Mouse (Mus musculus): ENCODE results near the gene Aoc2. TPM values are rescaled to one million over a fixed set of nuclear protein-coding genes. Genes with fewer than 3 reads are reported as not detected.
A peak's percentile ranks its signal among the peaks of the same experiment; 100 is the strongest.
"Not testable (repeated sequence)": the region's sequence is repeated elsewhere in the genome, so short reads cannot be mapped to it uniquely, and the experiment has no call there.

Gene Aoc2
- total RNA-seq, 4 experiments from 2014 or later: 1.4 to 1.9 (median 1.7) TPM

DNA sequence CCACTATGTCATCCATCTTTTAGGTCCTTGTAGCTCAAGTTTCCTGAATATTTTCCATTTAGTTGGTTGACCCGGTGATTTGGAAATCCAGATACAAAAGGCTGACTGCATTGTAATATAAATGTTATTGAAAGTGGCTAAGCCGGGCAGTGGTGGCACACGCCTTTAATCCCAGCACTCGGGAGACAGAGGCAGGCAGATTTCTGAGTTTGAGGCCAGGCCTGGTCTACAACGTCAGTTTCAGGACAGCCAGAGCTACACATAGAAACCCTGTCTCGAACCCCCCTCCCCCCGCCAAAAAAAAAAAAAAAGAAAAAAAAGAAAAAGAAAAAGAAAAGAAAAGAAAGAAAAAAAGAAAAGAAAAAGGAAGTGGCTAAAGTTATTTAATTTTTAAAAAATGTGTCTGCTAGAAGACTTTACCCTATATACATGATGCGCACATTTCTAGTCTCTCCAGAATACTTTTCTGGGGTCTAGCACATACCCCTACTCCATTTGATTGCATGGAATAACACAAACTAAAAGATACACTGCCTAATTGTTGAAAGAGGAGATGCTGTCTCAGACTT lies 9.7 kb upstream of the Aoc2 start:
- DNase-seq (ENCODE audit: low spot score): no peak

DNA sequence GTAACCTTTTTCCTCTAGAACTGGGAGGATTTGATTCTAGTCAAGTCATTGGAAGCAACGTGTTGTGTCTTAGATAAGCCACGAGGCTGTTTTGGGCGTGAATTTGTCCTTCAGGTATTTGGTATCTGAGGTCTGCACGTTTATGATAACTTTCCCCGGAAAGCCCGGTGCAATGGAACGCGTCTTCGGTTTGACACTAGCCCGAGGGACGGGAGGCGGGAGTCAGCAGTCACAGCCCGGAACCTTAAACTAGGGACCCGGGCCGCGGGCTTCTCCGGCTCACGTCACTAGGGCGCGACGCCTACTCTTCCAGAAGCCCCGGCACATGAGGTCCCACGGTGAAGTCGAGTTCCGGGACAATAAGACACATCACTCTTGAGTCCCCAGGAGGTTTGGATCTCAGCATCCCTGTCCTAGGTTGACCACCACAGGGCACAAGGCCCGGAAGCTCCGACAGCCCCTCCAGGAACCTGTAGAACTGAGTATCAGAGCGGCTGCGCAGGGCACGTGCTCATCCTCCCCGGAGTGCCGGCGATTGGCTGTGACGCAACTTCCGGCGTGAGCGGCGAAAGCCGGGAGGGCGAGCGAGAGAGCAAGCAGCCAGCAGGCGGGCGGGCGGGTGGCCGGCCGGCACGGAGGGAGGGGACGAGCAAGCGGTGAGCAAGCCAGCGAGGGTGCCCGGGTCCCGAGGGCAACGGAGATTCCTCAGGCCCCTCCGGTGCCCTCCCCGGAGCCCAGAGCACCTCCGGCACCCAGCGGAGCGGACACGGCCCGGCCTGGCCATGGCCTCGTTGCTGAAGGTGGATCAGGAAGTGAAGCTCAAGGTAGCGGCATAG lies 9.0 kb upstream of the Aoc2 start, which contains the start of gene Psme3:
Gene Psme3, plus strand, starts transcription at position 549 of the 836 bp plus-strand sequence.
- peak; percentile 89 for DNase-seq (ENCODE audit: low spot score)

DNA sequence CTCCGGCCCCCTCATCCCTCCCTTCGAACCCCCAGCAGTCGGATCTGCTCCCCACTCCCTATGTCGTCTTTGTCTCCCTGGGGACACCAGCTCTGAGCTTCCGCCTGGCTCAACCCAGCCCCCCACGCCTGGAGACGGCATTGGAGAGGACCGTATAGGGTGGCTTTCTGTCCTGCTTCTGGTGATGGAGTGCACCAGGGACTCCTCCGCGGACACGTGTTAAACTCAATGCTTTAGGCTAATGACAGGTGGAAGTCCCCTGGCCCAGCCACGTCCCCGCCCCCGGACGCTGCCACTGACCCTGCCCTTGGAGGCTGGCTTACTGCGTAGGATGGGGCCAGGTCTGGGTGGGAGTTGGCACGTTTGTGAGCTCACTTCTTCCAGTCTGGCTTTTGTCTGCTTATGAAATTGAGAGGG lies 8.4 kb upstream of the Aoc2 start:
- DNase-seq (ENCODE audit: low spot score): peak; percentile 23

DNA sequence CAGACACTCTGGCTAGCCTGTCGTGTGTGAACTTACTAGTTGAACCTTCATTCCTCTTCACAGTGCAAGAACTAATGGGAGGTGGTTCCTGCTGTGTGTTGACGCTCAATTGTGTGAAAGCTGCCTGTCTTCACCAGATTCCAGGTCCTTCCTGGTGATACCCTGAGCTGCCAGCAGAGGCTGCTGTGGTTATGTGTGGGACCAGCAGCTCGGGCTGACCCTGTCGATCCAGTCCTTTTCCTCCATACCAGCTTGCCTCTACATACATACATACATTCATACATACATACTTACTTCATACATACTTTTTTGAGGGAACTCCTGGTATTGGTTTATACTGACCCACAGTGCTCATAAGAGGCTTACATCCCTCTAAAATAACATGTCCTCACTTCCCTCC lies 1.3 kb upstream of the Aoc2 start:
- DNase-seq (ENCODE audit: low spot score): peak; percentile 58

DNA sequence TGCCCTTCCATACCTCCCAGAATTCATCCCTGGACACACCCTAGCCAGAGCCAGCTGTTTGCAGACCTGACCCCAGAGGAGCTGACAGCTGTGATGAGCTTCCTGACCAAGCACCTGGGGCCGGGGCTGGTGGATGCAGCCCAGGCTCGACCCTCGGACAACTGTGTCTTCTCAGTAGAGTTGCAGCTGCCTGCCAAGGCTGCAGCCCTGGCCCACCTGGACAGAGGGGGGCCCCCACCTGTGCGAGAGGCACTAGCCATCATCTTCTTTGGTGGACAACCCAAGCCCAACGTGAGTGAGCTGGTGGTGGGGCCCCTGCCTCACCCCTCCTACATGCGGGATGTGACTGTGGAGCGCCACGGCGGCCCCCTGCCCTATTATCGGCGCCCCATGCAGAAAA lies 338 bp downstream of the Aoc2 start:
- not testable (repeated sequence) for DNase-seq (ENCODE audit: low spot score)

DNA sequence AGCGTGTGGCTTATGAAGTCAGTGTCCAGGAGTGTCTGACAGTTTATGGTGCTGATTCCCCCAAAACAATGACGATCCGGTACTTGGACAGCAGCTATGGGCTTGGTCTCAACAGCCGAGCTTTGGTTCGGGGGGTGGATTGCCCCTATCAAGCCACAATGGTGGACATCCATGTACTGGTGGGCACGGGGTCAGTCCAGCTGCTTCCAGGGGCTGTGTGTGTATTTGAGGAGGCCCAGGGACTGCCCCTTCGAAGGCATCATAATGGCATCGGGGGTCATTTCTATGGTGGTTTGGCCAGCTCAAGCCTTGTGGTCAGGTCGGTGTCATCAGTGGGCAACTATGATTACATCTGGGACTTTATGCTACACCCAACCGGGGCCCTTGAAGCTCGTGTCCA lies 1.3 kb downstream of the Aoc2 start:
- DNase-seq (ENCODE audit: low spot score): no peak

DNA sequence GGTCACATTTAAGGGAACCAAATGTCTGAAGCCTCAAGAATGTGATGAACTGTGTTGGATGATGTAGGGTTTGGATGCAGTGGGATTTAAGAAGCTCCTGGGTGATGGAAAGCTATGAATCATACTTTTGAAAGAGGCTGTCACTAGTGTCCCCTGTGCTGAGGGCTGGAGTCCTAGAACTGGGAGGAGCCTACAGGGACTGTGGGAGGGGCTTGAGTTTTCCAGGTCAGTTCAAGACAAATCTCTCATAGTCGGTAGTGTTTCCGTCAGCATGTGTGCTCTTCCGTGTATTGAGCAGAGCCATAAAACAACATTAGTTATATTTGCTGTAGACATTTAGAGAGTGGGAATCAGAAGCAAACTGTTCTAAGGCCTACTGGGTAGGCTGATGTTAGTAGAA lies 2.4 kb downstream of the Aoc2 start:
- no peak for DNase-seq (ENCODE audit: low spot score)

DNA sequence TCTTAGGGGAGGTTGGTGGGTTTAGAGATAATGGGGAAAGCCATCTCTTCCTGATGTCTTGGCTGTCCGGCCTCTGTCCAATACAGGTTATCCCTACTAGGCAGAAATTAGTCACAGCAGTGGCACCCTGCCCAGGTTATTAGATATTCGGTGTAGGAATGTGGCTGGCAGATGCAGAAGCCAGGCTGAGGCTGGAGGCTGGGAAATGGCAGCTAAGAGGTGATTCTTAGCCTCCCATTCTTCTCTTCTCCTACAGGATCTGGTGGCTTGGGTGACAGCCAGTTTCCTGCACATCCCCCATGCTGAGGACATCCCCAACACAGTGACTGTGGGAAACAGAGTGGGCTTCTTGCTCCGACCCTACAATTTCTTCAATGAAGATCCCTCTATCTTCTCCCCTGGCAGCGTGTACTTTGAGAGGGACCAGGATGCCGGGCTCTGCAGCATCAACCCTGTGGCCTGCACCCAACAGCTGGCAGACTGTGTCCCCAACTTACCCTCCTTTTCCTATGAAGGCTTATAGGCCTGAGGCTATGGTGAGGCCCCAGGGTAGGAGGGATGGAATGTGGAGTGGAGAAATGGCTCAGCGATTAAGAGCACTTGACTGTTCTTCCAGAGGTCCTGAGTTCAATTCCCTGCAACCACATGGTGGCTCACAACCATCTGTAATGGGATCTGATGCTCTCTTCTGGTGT lies 4.2 kb downstream of the Aoc2 start:
- peak; percentile 34 for DNase-seq (ENCODE audit: low spot score)

DNA sequence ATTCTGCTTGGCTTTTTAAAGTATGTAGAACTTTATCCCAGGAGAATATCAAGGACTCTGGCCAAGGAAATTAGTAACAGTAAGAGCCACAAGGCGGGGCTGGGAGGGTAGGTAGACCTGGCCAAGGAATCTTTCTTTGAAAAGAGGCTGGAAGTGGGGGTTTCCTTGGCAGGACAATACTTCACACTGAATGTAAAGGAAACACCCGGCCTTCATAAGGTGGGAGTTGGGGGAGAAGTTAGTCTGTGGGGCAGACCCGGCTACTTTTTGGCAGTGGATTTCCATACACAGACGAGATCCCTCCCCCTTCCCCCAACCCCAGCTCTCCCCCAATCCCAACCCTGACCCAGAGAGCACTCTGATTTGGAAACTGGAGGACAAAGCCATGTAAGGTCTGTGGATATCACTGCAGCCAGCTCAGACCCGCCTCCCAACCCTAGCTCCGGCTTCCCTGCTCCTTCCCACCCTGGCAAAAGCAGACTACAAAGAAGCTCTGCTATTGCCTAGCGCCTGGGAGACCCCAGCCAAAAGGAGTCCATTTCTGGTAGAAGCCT lies 5.6 kb downstream of the Aoc2 start, which contains the start of gene Aoc3:
Gene Aoc3, plus strand, starts transcription at position 235 of the 554 bp plus-strand sequence.
- DNase-seq (ENCODE audit: low spot score): peak; percentile 71

DNA sequence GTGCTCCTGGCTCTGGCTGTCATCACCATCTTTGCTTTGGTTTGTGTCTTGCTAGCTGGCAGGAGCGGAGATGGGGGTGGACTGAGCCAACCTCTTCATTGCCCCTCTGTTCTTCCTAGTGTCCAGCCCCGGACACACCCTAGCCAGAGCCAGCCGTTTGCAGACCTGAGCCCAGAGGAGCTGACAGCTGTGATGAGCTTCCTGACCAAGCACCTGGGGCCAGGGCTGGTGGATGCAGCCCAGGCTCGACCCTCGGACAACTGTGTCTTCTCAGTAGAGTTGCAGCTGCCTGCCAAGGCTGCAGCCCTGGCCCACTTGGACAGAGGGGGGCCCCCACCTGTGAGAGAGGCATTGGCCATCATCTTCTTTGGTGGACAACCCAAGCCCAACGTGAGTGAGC lies 6.1 kb downstream of the Aoc2 start:
- DNase-seq (ENCODE audit: low spot score): not testable (repeated sequence)

DNA sequence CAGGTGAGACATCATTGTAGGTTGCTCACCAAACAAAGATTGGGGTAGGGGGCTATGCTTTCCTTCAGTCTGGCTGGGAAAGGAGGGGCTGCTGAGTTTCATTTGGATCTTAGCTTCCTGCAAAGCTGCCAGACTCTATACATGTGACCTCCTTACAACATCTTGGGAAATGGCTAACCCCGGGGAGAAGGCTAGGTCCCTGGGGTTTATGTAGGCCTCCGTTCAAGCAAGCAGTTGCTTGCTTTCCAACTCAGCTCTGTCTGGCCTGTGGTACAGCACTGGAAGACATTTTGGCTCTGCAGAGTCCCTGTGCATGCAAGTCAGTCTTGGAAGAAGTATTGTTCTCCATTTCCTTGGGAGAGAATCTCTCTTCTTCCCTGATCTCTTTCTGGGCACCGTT lies 7.7 kb downstream of the Aoc2 start:
- DNase-seq (ENCODE audit: low spot score): peak; percentile 36

DNA sequence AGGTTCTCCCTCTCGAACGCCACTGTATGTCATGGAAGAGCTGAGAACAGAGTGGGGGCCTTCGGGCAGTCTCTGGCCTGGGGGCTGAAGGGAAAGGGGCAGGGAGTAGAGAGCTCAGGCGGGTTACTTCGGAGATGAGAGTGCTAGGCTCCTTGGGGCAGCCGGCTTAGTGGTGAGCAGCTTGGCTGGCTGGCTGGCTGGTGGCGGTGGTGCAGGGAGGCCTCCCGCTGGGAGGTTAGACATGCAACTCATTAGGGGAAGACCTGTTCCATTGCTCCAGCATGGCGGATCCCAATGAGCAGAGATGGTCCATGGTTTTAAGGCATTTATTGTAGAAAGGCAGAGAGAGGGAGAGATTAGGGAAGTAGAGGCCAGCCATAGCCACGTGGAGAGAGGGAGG lies 9.2 kb downstream of the Aoc2 start:
- no peak for DNase-seq (ENCODE audit: low spot score)

DNA sequence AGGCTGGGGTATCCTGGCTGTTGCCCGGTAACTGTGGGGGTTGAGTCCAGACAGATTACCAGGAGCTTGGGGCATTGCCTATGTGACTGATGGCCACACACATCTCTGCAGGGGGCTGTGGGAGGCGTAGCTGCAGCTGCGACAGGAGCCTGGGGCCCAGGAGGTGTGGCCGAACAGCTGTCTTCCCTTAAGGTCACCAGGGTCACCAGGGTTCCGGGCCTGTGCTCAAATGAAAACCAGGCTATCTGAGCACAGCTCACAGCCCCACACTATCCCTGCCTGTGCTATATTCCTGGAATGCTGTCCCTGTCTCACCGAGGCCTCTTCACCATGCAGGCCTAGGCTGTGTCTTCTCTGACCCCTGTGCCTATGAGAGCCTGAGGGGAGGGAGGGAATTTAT lies 9.7 kb downstream of the Aoc2 start:
- no peak for DNase-seq (ENCODE audit: low spot score)

DNA sequence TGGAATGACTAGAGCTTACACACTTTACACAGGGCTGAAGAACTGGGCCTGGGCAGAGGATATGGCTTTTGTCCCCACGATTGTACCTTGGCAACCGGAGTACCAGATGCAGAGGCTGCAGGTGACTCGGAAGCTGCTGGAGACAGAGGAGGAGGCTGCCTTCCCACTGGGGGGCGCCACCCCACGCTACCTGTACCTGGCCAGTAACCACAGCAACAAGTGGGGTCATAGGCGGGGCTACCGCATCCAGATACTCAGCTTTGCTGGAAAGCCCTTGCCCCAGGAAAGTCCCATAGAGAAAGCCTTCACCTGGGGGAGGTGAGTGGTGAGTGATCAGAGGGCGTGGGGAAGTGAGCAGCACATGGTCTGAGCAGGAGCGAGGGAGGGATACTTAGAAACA lies 10.8 kb downstream of the Aoc2 start:
- no peak for DNase-seq (ENCODE audit: low spot score)

DNA sequence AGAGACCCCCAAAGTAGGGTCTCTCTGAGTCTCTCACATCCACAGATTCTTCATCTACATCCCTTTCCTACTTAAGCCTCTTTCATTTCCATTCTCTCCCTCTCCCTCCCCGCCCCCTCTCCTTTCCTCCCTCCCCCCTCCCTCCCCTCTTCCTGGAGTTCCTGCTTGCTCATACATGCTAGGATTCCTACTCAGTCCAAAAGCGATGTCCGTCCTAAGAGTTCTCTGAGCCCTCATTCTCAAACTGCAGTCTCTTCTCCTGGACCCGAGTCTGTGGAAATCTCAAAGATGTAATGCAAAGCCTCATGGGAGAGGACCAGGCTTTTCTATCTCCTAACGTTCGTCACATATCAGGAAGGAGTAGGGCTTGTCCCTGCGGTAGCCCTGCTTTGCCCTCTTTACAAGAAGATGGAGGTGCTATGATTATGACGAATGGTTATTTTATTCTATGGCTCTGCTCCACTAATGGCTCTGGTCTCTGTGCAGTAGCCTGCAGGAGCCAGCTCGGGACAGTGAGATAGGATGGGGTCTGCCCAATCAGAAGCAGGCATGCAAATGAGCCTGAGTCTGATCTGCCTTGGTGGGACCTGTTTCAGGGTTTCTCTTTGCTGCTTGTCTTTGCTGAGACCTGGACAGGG lies 13.4 kb downstream of the Aoc2 start:
- no peak for DNase-seq (ENCODE audit: low spot score)

DNA sequence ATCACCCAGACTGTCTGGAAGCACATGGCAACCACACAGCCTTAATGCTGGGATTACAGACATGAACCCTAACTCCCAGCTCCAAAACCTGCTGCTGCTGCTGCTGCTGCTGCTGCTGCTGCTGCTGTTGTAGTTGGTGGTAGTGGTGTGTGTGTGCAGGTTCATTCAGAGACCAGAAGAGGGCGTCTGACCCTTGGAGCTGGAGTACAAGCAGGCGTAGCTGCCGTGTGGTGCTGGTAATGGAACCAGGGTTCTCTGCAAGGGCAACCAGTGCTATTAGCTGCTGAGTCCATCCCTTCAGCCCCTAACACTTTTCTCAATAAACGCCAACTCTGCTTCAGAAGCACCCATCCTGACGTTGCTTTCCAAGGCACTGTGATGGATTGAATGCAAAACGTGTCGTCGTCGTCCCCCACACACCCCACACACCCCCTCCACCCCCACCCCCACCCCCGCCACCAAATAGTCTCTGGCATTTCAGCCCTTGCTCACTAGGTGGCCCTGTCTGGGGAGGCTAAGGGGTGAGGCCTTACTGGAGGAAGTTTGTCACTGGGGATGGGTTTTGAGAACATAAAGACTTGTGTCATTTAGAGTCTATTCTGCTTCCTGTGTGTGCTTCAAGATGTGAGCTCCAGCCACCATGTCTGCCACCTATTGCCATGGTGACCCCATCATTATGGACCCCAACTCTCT lies 22.4 kb downstream of the Aoc2 start:
- DNase-seq (ENCODE audit: low spot score): no peak

DNA sequence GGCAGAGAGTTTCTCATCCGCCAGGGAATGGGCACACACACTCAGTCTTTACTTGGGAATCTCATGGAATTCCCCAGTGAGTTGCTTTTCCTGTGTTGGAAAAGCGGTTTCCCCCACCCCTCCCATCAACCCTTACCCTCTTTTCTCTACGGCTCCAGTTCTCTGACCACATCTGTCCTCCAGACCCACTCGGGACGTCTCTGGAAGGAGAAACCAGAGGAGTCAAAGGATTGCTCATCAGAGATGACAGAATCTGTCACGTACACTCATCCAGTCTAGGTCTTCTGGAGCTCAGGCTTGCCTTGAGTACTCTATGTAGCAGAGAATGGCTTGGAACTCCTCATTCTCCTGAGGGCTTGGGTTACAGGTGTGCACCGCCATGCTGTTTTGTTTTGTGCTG lies 23.9 kb downstream of the Aoc2 start:
- no peak for DNase-seq (ENCODE audit: low spot score)

DNA sequence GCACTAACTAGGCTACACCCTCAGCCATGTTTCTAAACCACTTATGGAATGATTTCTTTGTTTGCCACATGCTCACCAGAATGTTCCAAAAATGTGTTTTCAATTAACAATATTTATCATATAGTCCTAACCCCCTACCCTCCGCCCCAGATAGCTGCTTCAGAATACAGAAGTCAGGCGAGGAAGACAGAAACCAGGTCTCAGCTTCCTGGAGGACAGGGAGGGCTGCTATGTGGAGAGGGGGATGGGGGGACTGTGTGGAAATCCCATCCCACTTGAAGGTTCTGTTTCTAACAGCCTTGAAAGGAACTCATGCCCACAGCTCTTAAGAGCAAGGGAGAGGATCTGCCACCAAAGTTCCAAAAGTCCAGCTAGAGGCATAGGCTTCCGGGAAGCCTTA lies 24.4 kb downstream of the Aoc2 start:
- DNase-seq (ENCODE audit: low spot score): no peak

DNA sequence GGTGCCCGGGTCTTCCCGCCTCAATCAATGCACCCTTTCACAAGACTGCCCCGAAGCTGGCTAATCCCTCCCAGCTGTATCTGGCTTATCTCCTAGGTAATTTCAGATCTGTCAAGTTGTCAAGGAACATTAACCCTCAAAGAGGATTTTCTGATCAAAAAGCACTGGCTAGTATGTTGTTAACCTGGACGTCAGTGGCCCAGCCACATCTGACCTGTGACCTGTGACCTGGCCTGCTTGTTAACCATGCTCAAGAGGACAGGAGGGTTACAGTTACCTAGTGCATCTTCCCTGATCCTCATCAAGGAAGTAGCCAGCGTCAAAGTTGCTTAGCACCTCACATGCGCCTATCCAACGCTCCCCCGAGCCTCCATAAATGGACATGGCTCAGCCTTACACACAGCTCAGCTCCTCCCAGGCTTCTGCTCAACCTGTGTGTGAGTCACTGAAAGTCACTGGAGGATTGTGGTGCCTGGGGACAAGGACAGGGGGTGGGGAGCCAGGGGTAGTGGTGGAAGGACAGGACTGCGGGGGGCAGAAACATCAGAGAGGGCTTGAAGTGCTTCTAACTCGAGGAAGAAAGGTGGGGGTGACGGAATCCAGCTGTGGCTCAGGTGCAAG lies 26.3 kb downstream of the Aoc2 start:
- DNase-seq (ENCODE audit: low spot score): no peak

DNA sequence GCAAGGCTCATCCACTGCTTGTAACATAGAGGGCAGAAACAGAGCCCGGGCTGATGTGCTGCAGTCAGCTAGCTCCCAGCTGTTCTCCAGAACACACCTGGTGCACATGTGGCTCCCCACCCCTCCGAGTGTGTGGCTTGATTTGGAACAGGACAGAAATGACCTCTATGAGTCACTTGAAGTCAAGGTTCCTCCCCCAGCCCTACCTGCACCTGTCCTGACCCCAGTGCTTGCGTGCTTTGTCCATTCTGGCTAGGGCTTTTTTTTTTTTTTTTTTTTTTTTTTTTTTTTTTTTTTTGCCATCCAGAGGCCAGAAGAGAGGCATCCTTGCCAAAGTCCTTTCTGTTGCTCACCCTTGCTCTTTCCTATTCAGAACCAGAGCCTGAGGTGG lies 26.9 kb downstream of the Aoc2 start:
- no peak for DNase-seq (ENCODE audit: low spot score)

DNA sequence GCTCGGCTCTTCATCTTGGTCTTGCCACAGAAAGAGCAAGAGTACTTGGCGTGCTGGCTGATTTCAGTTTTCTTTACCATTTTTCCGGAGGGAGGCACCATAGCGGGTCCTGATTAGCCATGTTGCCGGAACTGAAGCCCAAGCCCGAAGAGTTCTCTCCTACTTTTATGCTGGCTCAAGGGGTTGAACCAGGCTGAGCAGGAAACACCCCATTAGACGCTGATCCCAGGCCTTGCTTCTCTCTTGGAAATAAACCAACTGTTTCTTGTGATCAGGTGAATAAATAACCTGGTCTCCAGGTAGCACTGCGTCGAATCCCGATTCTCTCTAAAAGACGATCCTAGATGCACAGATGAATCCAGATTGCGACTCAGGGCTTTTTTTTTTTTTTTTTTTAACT lies 28.6 kb downstream of the Aoc2 start:
- DNase-seq (ENCODE audit: low spot score): no peak

Data from heart, adult 8-10 months (tissue).